Mouse (Mus musculus): ENCODE results near the gene Gm20696. TPM values are rescaled to one million over a fixed set of nuclear protein-coding genes. Genes with fewer than 3 reads are reported as not detected.

The Gm20696 gene
- polyA plus RNA-seq, 1 experiment from 2014 or later, result 1.9 TPM

- Histone ChIP-seq H3K27me3 (ENCODE audit: control insufficient read depth, insufficient read depth, low read length) (no peaks in the 10 kb centered on the region), H3K36me3 (ENCODE audit: control insufficient read depth, insufficient read depth, low read length) (no peaks in the 10 kb centered on the region), H3K9ac (ENCODE audit: low read length) (no peak overlapping the region), H3K9me3 (replicated peaks; ENCODE audit: control insufficient read depth, low read length) (no peaks in the 10 kb centered on the region), H3K4me1 (ENCODE audit: control insufficient read depth, insufficient read depth, low read length) (peaks cover 25% of the 10 kb centered on the region), H3K4me2 (ENCODE audit: low read depth, low read length) (no peak overlapping the region), H3K4me3 (replicated peaks; ENCODE audit: low read length) (no peak overlapping the region), H3K27ac (ENCODE audit: low read length) (no peak overlapping the region)
- 42% methylated on average over 5 of the region's 5 CpGs for WGBS
- ATAC-seq (ENCODE audit: insufficient read depth, low FRiP score), result no peak
Observed at GRCm38 (mm10) chr6:99336191-99336590, 330.4 kb downstream of the Gm20696 start.

- H3K9ac ChIP-seq (ENCODE audit: low read length), result no peak overlapping the region
- no peak overlapping the region for H3K27ac ChIP-seq (ENCODE audit: low read length)
- H3K4me3 ChIP-seq (replicated peaks; ENCODE audit: low read length), result no peak overlapping the region
- H3K27me3 ChIP-seq (ENCODE audit: control insufficient read depth, insufficient read depth, low read length), result no peaks in the 10 kb centered on the region
- H3K4me1 ChIP-seq (ENCODE audit: control insufficient read depth, insufficient read depth, low read length), result peaks cover 25% of the 10 kb centered on the region
- 76% methylated on average over 13 of the region's 13 CpGs for WGBS
- H3K4me2 ChIP-seq (ENCODE audit: low read depth, low read length), result no peak overlapping the region
- no peak for ATAC-seq (ENCODE audit: insufficient read depth, low FRiP score)
- H3K36me3 ChIP-seq (ENCODE audit: control insufficient read depth, insufficient read depth, low read length), result no peaks in the 10 kb centered on the region
- no peaks in the 10 kb centered on the region for H3K9me3 ChIP-seq (replicated peaks; ENCODE audit: control insufficient read depth, low read length)
Observed at GRCm38 (mm10) chr6:99335174-99335830, 331.3 kb downstream of the Gm20696 start.

- no peak for ATAC-seq (ENCODE audit: insufficient read depth, low FRiP score)
Observed at GRCm38 (mm10) chr6:99334255-99334654, 332.3 kb downstream of the Gm20696 start.

GRCm38 (mm10) chr6:99333127-99333526 is 333.5 kb downstream of the Gm20696 start:
- no peaks in the 10 kb centered on the region for H3K36me3 ChIP-seq (ENCODE audit: control insufficient read depth, insufficient read depth, low read length)
- no peak overlapping the region for H3K4me2 ChIP-seq (ENCODE audit: low read depth, low read length)
- no peak overlapping the region for H3K4me3 ChIP-seq (replicated peaks; ENCODE audit: low read length)
- H3K27ac ChIP-seq (ENCODE audit: low read length), result no peak overlapping the region
- peaks cover 21% of the 10 kb centered on the region for H3K4me1 ChIP-seq (ENCODE audit: control insufficient read depth, insufficient read depth, low read length)
- H3K27me3 ChIP-seq (ENCODE audit: control insufficient read depth, insufficient read depth, low read length), result no peaks in the 10 kb centered on the region
- H3K9ac ChIP-seq (ENCODE audit: low read length), result no peak overlapping the region
- no peaks in the 10 kb centered on the region for H3K9me3 ChIP-seq (replicated peaks; ENCODE audit: control insufficient read depth, low read length)
- ATAC-seq (ENCODE audit: insufficient read depth, low FRiP score), result no peak
- WGBS, result 83% methylated on average over 5 of the region's 5 CpGs

More at GRCm38 (mm10) chr6:99334255-99334654, 332.3 kb downstream of the Gm20696 start:
- Histone ChIP-seq H3K9ac (ENCODE audit: low read length) (no peak overlapping the region), H3K4me3 (replicated peaks; ENCODE audit: low read length) (no peak overlapping the region), H3K4me2 (ENCODE audit: low read depth, low read length) (no peak overlapping the region), H3K9me3 (replicated peaks; ENCODE audit: control insufficient read depth, low read length) (no peaks in the 10 kb centered on the region), H3K27me3 (ENCODE audit: control insufficient read depth, insufficient read depth, low read length) (no peaks in the 10 kb centered on the region), H3K4me1 (ENCODE audit: control insufficient read depth, insufficient read depth, low read length) (peaks cover 25% of the 10 kb centered on the region), H3K27ac (ENCODE audit: low read length) (no peak overlapping the region), H3K36me3 (ENCODE audit: control insufficient read depth, insufficient read depth, low read length) (no peaks in the 10 kb centered on the region)
- WGBS, result 89% methylated on average over 3 of the region's 3 CpGs

GRCm38 (mm10) chr6:99330169-99330568 is 336.4 kb downstream of the Gm20696 start:
- H3K9me3 ChIP-seq (replicated peaks; ENCODE audit: control insufficient read depth, low read length), result no peaks in the 10 kb centered on the region
- H3K27ac ChIP-seq (ENCODE audit: low read length), result no peak overlapping the region
- H3K4me1 ChIP-seq (ENCODE audit: control insufficient read depth, insufficient read depth, low read length), result peaks cover 21% of the 10 kb centered on the region
- H3K9ac ChIP-seq (ENCODE audit: low read length), result no peak overlapping the region
- ATAC-seq (ENCODE audit: insufficient read depth, low FRiP score), result no peak
- no peak overlapping the region for H3K4me2 ChIP-seq (ENCODE audit: low read depth, low read length)
- H3K36me3 ChIP-seq (ENCODE audit: control insufficient read depth, insufficient read depth, low read length), result no peaks in the 10 kb centered on the region
- 88% methylated on average over 4 of the region's 4 CpGs for WGBS
- H3K27me3 ChIP-seq (ENCODE audit: control insufficient read depth, insufficient read depth, low read length), result no peaks in the 10 kb centered on the region
- H3K4me3 ChIP-seq (replicated peaks; ENCODE audit: low read length), result no peak overlapping the region

- WGBS, result 30% methylated on average over 2 of the region's 2 CpGs
Observed at GRCm38 (mm10) chr6:99328634-99329033, 338.0 kb downstream of the Gm20696 start.

GRCm38 (mm10) chr6:99328146-99328545 is 338.5 kb downstream of the Gm20696 start:
- Histone ChIP-seq H3K9ac (ENCODE audit: low read length) (no peak overlapping the region), H3K27me3 (ENCODE audit: control insufficient read depth, insufficient read depth, low read length) (no peaks in the 10 kb centered on the region), H3K4me3 (replicated peaks; ENCODE audit: low read length) (no peak overlapping the region), H3K36me3 (ENCODE audit: control insufficient read depth, insufficient read depth, low read length) (no peaks in the 10 kb centered on the region), H3K4me1 (ENCODE audit: control insufficient read depth, insufficient read depth, low read length) (peaks cover 21% of the 10 kb centered on the region), H3K4me2 (ENCODE audit: low read depth, low read length) (no peak overlapping the region), H3K27ac (ENCODE audit: low read length) (no peak overlapping the region), H3K9me3 (replicated peaks; ENCODE audit: control insufficient read depth, low read length) (no peaks in the 10 kb centered on the region)
- no peak for ATAC-seq (ENCODE audit: insufficient read depth, low FRiP score)
- 52% methylated on average over 6 of the region's 6 CpGs for WGBS

More at GRCm38 (mm10) chr6:99328634-99329033, 338.0 kb downstream of the Gm20696 start:
- H3K4me2 ChIP-seq (ENCODE audit: low read depth, low read length), result no peak overlapping the region
- no peak for ATAC-seq (ENCODE audit: insufficient read depth, low FRiP score)
- H3K27me3 ChIP-seq (ENCODE audit: control insufficient read depth, insufficient read depth, low read length), result no peaks in the 10 kb centered on the region
- peaks cover 21% of the 10 kb centered on the region for H3K4me1 ChIP-seq (ENCODE audit: control insufficient read depth, insufficient read depth, low read length)
- no peaks in the 10 kb centered on the region for H3K9me3 ChIP-seq (replicated peaks; ENCODE audit: control insufficient read depth, low read length)
- no peak overlapping the region for H3K27ac ChIP-seq (ENCODE audit: low read length)
- H3K4me3 ChIP-seq (replicated peaks; ENCODE audit: low read length), result no peak overlapping the region
- no peak overlapping the region for H3K9ac ChIP-seq (ENCODE audit: low read length)
- no peaks in the 10 kb centered on the region for H3K36me3 ChIP-seq (ENCODE audit: control insufficient read depth, insufficient read depth, low read length)

GRCm38 (mm10) chr6:99327721-99328120 is 338.9 kb downstream of the Gm20696 start:
- Histone ChIP-seq H3K4me3 (replicated peaks; ENCODE audit: low read length) (no peak overlapping the region), H3K27me3 (ENCODE audit: control insufficient read depth, insufficient read depth, low read length) (no peaks in the 10 kb centered on the region), H3K4me2 (ENCODE audit: low read depth, low read length) (no peak overlapping the region), H3K27ac (ENCODE audit: low read length) (no peak overlapping the region), H3K9me3 (replicated peaks; ENCODE audit: control insufficient read depth, low read length) (no peaks in the 10 kb centered on the region), H3K36me3 (ENCODE audit: control insufficient read depth, insufficient read depth, low read length) (no peaks in the 10 kb centered on the region), H3K4me1 (ENCODE audit: control insufficient read depth, insufficient read depth, low read length) (peaks cover 21% of the 10 kb centered on the region), H3K9ac (ENCODE audit: low read length) (no peak overlapping the region)
- ATAC-seq (ENCODE audit: insufficient read depth, low FRiP score), result no peak
- 78% methylated on average over 11 of the region's 11 CpGs for WGBS

- 84% methylated on average over 2 of the region's 2 CpGs for WGBS
Observed at GRCm38 (mm10) chr6:99325881-99326280, 340.7 kb downstream of the Gm20696 start.

More at GRCm38 (mm10) chr6:99325881-99326280, 340.7 kb downstream of the Gm20696 start:
- Histone ChIP-seq H3K4me1 (ENCODE audit: control insufficient read depth, insufficient read depth, low read length) (peaks cover 21% of the 10 kb centered on the region), H3K9me3 (replicated peaks; ENCODE audit: control insufficient read depth, low read length) (no peaks in the 10 kb centered on the region), H3K27me3 (ENCODE audit: control insufficient read depth, insufficient read depth, low read length) (no peaks in the 10 kb centered on the region), H3K36me3 (ENCODE audit: control insufficient read depth, insufficient read depth, low read length) (no peaks in the 10 kb centered on the region), H3K9ac (ENCODE audit: low read length) (no peak overlapping the region), H3K27ac (ENCODE audit: low read length) (no peak overlapping the region), H3K4me3 (replicated peaks; ENCODE audit: low read length) (no peak overlapping the region), H3K4me2 (ENCODE audit: low read depth, low read length) (no peak overlapping the region)
- ATAC-seq (ENCODE audit: insufficient read depth, low FRiP score), result no peak

All from stomach, embryonic 16.5 days (tissue).